Mouse (Mus musculus): Measurements from ENCODE around the gene Scml4.

Scml4 gene

DNA sequence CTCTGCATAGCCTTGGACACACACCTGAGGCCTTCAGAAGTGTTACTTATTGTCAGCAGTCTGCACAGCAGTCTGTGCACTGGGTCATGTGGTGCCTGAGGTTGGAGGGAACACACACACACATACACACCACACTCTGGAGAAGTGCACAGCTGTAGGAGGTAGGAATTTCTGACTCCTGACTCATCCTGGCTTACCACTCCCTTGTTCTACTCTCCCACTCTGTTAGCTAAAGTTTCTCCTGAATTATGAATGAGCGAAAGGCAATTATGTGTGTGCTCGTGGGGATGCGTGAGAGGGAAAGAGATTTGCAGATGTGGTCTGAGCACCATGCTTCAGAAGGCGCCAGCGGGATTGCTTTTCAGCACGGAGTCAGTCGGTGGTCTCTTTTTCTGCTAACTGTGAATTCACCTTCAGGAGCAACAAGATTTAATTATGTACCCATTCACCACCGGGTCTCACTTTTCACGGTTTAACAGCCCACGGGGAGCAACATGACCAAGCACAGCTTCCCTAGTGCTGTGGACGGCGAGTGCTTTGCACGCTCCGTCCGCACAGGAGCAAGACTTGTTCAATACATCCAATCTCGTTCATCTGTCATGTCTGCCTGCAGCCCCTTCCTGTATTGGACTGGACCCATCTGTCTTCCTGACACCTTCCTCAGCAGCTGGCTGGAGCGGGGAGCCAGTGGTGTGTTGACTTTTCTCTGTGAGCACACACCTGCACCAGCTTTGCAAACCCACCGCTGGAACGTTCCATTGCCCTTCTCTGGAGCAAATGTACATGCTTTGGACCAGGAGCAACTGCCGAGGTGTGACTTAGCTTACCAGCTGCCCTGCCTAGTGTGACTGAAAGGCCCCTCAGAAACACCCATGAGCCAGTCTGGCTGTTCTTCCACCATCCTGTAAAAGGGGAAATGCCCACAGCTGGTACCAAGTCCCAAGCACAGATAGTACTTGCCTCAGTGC, 91.2 kb downstream of the Scml4 start:
- DNase-seq (ENCODE audit: low spot score in 2 of 2): no peak

DNA sequence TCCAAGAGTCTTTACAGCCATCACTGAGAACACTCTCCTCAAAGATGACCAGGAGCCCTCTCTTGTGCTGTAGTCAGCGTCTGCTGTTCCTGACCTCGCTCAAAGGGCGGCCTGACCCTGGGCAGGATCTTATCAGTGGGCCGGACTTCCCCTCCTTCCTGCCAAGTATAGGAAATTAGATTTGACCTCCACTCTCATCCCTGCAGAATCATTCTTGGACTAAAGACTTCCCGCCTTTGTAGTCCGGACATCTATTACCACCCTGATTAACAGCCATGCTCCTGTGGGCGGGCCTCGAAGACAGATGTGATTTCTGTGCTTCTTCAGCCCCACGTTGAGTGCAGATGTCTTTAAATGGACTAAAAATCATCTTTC, 91.9 kb downstream of the Scml4 start:
- DNase-seq (ENCODE audit: low spot score in 2 of 2): no peak

GRCm38 (mm10) chr10:42953601-42954000, 93.4 kb downstream of the Scml4 start:
- DNase-seq (ENCODE audit: low spot score in 2 of 2): no peak

DNA sequence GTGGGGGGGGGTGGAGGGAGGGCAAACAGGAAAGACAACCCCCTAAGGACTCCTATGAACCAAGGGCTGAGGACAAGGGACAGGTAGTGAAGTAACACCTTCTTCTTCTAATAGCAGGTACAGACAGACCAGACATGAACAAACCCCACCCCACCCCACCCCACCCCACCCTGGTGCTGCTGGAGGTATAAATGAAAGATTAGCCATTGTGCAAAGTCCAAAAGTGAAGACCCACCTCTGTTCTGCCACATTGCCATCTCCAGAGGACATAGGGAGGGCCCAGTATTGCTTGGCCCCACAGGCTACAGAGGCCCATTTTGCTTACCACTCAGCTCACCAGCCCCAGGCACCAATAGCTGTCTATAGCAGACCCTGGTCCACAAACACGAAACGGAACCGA, 95.0 kb downstream of the Scml4 start:
- DNase-seq (ENCODE audit: low spot score in 2 of 2): no peak

DNA sequence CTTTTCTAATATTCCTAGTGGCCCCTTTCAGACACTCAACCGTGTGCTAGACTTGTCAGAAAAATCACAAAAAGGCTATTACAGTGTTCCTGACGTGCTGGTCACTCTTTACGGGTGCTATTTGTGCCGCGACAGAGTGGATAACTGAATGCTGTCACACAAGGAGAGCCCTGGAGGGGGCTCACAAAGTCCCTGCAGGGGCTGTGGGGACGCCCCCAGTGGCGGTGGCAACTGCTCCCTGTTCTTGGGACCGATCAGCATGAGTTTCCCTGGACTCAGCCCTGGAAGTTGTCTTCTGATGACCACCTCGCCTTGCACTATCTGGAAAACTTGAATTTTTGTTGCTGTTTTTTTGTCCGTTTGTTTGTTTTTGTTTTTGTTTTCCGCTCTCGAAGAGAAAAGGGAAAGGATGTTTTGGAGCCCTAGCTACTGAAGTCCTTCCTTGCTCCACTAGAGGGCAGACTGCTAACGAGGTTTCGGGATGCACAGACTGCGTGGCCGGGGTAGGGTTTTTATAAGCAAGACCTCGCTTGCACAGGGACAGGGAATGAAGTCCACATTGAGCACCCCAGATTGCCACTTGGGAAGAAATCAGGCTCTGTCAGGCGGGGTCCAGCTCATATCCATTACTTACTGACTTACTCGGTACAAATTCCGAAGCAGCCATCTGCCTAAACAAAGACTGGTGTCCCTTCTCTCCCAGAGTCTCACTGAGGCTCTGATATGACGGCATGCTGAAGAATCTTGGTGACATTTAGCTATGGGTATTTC, 97.9 kb downstream of the Scml4 start:
- DNase-seq (ENCODE audit: low spot score in 2 of 2): peak in 1 of 2 experiments; percentile 79

DNA sequence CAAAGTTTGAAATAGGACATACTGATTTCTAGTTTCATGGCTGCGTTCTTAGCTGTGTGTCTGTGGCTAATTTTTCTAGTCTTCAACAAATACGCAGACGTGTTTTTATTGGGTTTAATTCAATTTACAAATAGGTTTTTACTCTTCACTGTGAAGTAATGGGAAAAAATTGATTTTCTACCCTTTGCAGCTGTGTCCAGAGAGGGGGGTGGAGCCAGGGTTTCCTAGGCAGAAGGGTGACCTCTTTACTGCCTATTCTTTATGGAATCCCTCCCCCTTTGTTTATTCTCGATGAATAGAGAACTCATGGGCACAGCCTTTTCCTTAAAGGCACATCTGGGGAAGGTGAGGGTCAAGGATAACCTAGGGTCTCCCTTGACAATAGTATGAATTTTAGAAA, 98.5 kb downstream of the Scml4 start:
- DNase-seq (ENCODE audit: low spot score in 2 of 2): no peak

DNA sequence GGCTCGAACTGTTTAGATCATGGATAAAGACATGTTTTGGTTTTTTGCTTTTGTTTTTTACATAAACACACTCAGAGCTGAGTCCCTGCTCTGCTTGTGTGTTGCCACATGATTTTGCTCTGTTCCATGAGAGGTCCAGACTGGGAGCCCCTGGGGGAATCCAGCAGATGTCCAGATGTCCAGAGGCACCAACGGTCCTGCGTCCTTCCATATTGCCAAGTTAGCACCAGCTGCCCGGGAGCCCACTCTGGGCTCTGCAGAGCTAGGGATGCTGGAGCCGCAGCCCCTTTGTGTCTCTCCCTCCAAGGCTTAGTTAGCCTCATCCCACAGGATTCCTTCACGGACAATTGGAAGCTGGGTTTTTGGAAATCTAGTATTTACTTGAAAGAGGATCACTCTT, 101.6 kb downstream of the Scml4 start:
- no peak for DNase-seq (ENCODE audit: low spot score in 2 of 2)

DNA sequence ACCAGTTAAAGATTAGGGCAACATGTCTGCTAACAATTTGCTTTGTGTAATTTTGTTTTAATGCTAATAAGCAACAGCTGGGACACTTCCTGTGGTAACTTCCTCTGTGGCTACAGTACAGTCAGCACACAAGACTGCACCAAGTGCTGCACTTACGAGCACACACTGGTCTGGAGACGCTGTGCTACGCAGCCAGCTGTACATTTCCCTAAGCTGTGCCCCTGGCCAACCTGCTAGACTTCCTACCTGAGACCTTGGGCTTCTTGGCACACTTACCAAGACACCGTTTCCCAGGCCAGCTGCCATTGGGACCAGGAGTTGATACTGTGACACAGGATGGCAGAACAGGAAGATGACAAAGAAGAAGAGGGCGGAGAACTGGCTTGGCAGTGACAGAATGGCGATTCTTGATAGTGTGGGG, 102.0 kb downstream of the Scml4 start:
- DNase-seq (ENCODE audit: low spot score in 2 of 2): no peak

- no peak for DNase-seq (ENCODE audit: low spot score in 2 of 2)
These were observed 102.5 kb downstream of the Scml4 start for GRCm38 (mm10) chr10:42962655-42963054.

DNA sequence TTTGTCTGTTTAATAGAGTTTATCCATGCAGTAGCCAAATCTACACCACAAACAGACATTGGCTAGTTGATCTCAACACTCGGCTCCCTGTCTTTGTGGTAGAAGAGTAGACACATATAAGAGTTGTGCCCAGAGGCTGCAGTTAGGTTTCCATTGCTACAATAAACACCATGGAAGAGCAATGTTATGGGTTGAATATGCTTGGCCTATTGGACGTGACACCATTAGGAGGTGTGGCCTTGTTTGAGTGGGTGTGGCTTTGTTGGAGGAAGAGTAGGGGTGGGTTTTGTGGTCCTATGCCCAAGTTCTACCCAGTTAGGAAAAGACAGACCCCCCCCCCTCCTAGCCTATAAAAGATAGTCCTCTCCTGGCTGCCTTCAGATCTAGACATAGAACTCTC, 102.9 kb downstream of the Scml4 start:
- DNase-seq (ENCODE audit: low spot score in 2 of 2): no peak

DNA sequence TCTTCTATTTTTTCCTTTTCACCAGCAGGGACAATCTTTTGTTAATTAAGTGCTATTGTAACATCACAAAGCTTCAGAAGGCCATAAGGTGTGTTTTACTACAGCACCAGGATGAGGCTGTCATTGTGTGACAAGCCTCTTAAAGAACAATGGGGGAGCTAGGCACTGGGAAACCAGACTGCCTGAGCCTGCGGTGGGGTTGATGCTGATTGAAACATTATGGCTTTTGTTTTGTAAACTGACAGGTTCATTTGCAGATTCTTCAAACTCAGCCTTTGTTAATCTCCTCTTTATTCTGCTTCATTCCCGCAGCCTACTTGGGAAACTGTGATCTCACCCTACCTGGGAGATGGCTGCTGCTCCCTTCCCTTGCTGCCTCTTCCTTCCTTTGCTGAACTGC, 108.2 kb downstream of the Scml4 start:
- DNase-seq (ENCODE audit: low spot score in 2 of 2): no peak

DNA sequence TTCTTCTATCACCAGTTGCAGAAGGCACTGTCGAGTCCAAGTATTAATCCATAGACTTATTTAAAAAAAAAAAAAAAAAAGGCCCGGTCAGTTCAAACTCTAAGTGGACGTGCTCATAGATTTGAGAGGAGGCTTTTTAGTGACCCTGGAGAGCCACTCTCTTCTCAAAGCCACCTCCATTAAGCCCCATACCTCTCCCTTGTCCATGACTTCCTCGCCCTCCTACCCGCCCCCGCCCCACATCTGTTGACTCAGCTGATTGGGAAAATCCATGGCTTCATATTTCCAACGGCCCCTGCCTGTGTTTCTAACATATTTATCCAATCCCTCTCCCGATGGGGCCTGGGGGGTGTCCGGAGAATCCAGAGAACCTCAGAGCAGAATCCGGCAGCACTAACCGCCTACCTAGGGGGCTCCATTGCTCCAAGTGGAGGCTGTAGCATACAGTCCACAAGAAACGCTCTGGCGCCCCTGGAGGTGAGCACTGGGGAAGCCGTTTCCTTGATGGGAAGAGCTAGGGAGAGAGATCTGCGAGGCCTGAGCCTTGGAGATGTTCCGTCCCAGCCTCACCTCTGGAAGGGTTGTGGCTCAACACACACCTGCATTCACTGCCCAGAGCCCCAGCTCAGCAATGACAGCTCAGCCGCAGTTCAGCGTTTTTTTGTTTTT, 112.5 kb downstream of the Scml4 start:
- peak in 1 of 2 experiments; percentile 53 for DNase-seq (ENCODE audit: low spot score in 2 of 2)

DNA sequence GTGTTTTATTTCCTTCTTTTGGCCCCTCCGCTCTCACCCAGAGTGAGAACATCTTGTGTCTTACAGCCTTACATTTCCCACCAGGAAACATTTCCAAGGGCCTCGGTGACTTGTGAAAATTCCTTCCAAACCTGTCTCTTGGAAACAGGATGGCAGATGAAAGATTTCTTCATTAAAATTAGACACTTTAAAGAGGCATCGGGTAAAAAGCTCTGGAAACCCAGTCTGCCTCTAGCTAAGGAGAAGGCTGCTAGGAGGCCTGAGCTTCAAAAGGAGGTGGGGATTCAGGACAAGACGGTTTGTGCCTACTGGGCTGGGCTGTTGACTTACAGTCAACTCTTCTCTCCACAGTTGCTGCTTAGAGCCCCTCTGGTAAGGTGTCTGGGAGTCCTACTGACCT, 113.4 kb downstream of the Scml4 start:
- DNase-seq (ENCODE audit: low spot score in 2 of 2): no peak

DNA sequence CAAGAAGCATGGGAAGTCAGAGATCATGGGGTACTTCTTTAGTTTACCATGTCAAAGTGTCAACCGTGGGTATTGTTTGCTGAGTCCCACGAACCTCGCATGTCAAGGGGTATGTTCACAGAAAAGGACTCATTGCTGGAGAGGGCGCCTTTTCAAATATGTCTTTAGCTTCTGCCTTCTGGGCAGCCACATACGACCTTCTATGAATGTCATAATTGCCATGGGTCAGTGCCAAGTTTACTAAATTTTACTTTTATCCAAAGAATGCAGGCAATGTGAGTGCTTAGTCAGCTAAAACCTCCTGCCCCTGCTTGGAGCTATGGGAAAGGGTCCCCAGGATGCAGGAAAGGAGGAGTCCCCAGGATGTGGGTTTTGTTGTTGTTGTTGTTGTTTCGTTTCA, 116.4 kb downstream of the Scml4 start:
- DNase-seq (ENCODE audit: low spot score in 2 of 2): no peak

GRCm38 (mm10) chr10:42978346-42978745, 118.2 kb downstream of the Scml4 start:
- no peak for DNase-seq (ENCODE audit: low spot score in 2 of 2)

GRCm38 (mm10) chr10:42980999-42981757, 121.0 kb downstream of the Scml4 start:
- DNase-seq (ENCODE audit: low spot score in 2 of 2): no peak

DNA sequence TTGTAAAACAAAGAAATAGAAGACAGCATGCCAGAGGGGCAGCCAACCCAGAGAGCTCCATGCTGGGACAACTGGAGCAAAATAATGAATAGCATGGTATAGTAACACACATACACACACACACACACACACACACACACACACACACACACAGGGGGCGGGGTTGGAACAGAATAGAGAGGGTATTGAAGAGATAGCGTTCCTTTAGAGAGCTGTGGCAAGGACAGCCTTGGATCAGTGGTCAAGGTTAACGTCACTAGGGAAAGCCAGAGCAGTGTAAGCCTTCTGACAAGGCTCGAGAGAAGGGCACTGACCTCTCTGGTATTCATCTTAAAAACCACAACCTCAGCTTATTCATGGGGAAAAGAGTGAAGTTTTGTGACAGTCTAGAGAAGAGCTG, 124.7 kb downstream of the Scml4 start:
- DNase-seq (ENCODE audit: low spot score in 2 of 2): no peak

GRCm38 (mm10) chr10:42987594-42988052, 127.5 kb downstream of the Scml4 start:
- DNase-seq (ENCODE audit: low spot score in 2 of 2): no peak

DNA sequence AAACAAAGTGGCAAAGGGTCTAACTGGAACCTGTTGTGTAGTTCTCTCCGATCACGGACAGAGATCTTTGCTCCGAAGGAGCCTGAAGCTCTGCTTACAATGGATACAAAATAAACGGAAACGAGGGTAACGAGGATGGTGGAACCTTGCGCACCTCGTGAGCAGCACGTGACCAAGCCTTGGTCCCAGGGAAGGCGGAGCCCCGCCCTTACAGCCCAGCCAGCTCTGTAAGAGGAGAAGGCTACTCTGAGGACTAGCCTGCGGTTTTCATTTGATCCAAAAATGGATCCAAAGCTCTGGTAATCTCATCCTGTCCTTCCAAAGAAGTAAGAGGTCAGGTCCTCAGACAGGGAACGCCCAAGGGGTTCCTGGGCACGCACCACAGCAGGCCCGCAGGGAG, 128.5 kb downstream of the Scml4 start:
- DNase-seq (ENCODE audit: low spot score in 2 of 2): no peak

DNA sequence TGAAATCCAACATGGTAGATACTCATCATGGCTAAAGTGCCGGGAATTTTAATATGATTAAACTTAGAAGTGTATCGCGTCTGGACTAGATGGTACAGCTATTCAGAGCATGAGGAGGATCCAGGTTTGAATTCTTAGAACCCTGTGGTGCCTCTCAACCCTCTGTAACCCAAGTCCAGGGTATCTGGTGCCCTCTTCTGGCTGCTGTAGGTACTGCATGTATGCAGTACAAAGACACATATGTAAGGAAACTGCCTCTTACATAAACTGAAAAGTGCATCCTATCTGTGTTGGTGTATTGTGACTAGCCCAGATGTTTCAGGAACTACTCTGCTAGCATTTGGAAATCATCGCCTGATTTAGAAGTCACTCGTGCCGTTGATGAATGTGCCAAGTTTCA, 129.7 kb downstream of the Scml4 start:
- DNase-seq (ENCODE audit: low spot score in 2 of 2): peak in 1 of 2 experiments; percentile 57

DNA sequence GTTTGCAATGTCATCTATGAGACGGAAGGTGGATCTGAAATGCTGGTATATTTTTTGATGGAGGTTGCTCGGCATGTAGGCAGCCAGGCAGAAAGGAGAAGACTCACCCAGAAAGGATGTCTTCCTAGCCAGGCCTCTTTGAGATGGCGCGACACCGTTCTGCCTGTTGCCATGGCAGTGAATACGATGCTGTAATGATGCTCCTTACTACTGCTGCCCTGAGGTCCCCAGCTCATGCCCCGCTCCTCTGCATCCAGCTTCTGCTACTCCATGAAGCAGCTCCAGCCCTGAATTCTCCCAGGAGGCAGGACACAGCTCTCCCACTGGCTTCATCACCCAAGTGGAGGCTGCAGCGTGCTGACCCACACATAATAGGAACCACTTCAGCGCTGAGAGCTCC, 130.8 kb downstream of the Scml4 start:
- DNase-seq (ENCODE audit: low spot score in 2 of 2): no peak

Measured in left cerebral cortex, adult 9 months (tissue).